Mouse (Mus musculus): ENCODE measurements around the gene Gna12. TPM values are rescaled to one million over a fixed set of nuclear protein-coding genes. Genes with fewer than 3 reads are reported as not detected.
A peak's percentile ranks its signal among the peaks of the same experiment; 100 is the strongest.

Gene Gna12
- polyA plus RNA-seq, 1 experiment from 2014 or later = 7.0 TPM

DNA sequence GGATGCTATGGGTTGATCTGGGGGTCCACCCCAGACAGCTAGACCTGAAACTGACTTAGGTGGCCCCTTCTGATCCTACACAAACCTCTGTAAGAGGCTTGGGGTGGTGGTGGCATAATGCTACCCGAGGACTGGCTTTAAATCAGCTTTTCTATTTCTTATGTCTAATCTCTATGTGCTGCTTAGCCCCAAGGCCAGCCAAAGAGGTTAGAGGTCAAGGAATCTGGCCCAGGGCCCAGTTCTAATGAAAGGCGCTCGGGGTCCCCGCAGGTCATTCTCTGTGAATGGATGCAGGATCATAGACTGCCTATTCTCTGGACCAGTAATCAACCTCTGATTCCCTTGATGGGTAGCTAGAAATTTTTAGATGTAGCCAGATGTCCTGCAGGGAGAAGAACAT, 24.5 kb upstream of the Gna12 start:
- no peak for DNase-seq
- peaks cover 22% of the 10 kb centered on the region for H3K4me1 ChIP-seq (replicated peaks)
- H3K4me2 ChIP-seq = no peak overlapping the region
- no peaks in the 10 kb centered on the region for H3K9me3 ChIP-seq (replicated peaks)
- H3K27ac ChIP-seq = no peak overlapping the region
- H3K36me3 ChIP-seq = no peaks in the 10 kb centered on the region
- H3K4me3 ChIP-seq (replicated peaks) = no peak overlapping the region
- ATAC-seq (ENCODE audit: low read depth) = no peak
- no peaks in the 10 kb centered on the region for H3K27me3 ChIP-seq
- no peak overlapping the region for H3K9ac ChIP-seq
- WGBS (ENCODE audit: insufficient replicate concordance) = 61% methylated on average over 4 of the region's 4 CpGs

DNA sequence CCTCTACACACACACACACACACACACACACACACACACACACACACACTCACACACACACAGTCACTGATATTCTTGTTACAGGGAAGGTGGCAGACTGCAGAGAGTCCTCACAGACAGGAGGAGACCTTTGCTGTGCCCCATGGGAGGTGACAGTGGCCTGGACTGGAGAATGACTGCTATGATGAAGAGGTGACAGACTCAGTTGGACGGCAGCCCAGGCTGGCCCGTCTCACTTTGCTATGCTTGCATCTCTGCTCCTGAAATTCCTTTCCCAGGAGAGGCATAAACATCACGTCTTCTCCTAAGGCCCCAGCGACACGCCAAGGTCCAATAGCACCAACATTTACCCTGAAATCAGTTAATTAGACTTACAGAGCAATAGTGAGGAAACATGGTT, 23.5 kb upstream of the Gna12 start:
- Histone ChIP-seq H3K27ac (no peak overlapping the region), H3K36me3 (no peaks in the 10 kb centered on the region)
- no peak for ATAC-seq (ENCODE audit: low read depth)

DNA sequence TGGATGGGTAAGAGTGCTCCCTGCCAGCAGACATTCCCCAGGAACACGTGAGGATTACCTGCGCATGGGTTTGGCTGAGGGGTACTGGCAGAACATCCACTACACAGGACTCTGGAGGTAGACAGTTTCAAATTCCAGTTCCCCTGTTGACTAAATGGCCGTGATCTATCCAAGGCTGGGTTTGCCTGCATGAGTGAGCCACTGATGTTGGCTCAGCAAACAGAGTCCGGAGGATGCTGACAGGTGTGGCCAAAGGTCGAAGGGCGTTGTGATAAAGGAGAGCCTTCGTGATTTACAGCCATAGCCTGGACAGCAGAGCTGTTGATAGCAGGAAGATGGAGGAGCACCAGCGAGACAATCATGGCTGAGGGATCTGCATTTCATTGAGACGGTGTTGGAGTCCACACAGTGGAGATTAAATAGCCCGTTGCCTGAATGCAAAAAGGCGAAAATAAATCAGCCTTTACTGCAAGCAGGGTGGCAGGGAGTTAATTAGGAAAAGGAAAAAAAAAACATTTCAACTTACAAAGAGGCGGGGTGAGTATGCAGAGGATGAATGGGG, 22.3 kb upstream of the Gna12 start:
- no peak overlapping the region; the same call in 1 of the 2 replicates for H3K27ac ChIP-seq
- peaks cover 22% of the 10 kb centered on the region for H3K4me1 ChIP-seq (replicated peaks)
- no peaks in the 10 kb centered on the region for H3K9me3 ChIP-seq (replicated peaks)
- no peaks in the 10 kb centered on the region for H3K27me3 ChIP-seq
- WGBS (ENCODE audit: insufficient replicate concordance) = 65% methylated on average over 12 of the region's 12 CpGs
- H3K4me3 ChIP-seq (replicated peaks) = no peak overlapping the region; the same call in 1 of the 2 replicates
- H3K36me3 ChIP-seq = no peaks in the 10 kb centered on the region
- peak; percentile 64; the same call in 1 of the 2 replicates for ATAC-seq (ENCODE audit: low read depth)
- H3K9ac ChIP-seq = no peak overlapping the region
- DNase-seq = no peak
- peak overlapping the region; percentile 34 for H3K4me2 ChIP-seq

More for the DNA sequence above, 23.5 kb upstream of the Gna12 start:
- Histone ChIP-seq H3K9me3 (replicated peaks) (no peaks in the 10 kb centered on the region), H3K4me2 (no peak overlapping the region), H3K27me3 (no peaks in the 10 kb centered on the region), H3K4me1 (replicated peaks) (peaks cover 22% of the 10 kb centered on the region), H3K9ac (no peak overlapping the region), H3K4me3 (replicated peaks) (no peak overlapping the region)
- DNase-seq = no peak
- WGBS (ENCODE audit: insufficient replicate concordance) = 70% methylated on average over 5 of the region's 5 CpGs

DNA sequence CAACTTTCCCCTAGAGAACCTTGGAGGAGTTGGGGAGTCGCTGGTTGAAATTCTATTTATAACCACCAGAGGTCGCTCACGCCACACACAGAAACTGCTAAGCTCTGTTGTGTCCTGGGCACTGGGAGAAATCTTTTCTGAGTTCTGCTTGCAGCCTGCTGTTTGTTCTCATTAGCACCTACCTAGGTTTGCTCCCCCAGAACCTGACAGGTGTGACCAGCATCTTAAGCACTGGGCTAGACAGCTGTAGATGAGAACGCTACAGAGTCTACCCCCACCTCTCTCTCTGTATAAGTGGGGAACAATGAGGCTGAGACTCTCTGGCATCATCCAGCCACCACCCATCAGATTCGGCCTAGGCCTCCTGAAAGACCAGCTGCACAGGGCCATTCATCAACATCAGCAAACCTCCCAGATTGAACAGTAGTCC, 17.1 kb upstream of the Gna12 start:
- no peak for DNase-seq
- no peaks in the 10 kb centered on the region for H3K4me1 ChIP-seq (replicated peaks)
- H3K27ac ChIP-seq = no peak overlapping the region
- no peak overlapping the region for H3K4me3 ChIP-seq (replicated peaks)
- no peak overlapping the region for H3K9ac ChIP-seq
- no peaks in the 10 kb centered on the region for H3K27me3 ChIP-seq
- WGBS (ENCODE audit: insufficient replicate concordance) = 13% methylated on average over 5 of the region's 5 CpGs
- ATAC-seq (ENCODE audit: low read depth) = no peak
- no peaks in the 10 kb centered on the region for H3K9me3 ChIP-seq (replicated peaks)
- no peaks in the 10 kb centered on the region for H3K36me3 ChIP-seq
- H3K4me2 ChIP-seq = no peak overlapping the region

DNA sequence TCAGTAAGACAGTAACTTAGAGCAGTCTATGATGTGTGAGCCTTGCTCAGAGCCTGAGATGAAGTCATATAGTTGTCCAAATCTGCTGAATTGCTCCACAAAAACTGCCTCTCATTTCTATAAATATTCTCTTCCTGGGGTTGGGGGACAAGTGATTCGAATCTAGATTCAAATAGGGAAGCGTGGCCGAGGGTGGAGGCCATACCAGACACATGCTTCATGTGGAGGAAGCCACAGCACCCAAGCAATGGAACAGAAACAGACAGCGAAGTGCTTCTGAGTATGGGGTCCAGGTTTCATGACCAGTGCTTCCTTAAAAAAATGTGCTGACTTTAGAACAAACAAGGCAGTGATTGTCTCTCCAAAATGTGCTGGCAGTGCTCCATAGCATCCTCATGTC, 11.7 kb upstream of the Gna12 start:
- Histone ChIP-seq H3K9ac (no peak overlapping the region), H3K4me1 (replicated peaks) (no peaks in the 10 kb centered on the region), H3K36me3 (no peaks in the 10 kb centered on the region), H3K4me2 (no peak overlapping the region), H3K9me3 (replicated peaks) (no peaks in the 10 kb centered on the region), H3K4me3 (replicated peaks) (no peak overlapping the region), H3K27me3 (no peaks in the 10 kb centered on the region), H3K27ac (no peak overlapping the region)
- WGBS (ENCODE audit: insufficient replicate concordance) = 35% methylated on average over 4 of the region's 4 CpGs
- ATAC-seq (ENCODE audit: low read depth) (no peak), DNase-seq (no peak)

DNA sequence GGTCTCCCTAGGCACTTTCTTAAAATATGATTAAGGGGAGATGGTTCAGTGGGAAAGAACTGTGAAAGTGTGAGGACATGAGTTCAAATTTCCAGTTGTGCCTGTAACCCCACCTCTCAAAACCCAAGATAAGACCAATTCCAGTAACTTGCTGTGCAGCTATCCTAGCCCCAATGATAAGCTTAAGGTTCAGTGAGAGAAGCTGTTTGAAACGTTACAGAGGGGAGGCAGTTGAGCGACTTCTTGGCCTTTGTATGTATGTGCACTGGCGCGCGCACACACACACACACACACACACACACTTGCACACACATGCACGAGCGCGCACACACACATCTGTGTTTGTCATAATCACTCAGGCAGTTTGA, 817 bp upstream of the Gna12 start:
- H3K27me3 ChIP-seq = no peaks in the 10 kb centered on the region
- H3K4me2 ChIP-seq = peak overlapping the region; percentile 75
- H3K9ac ChIP-seq = peak overlapping the region; percentile 44; the same call in 1 of the 2 replicates
- ATAC-seq (ENCODE audit: low read depth) (peak; percentile 16), DNase-seq (peak; percentile 21)
- peak overlapping the region; percentile 53 for H3K4me3 ChIP-seq (replicated peaks)
- peak overlapping the region; percentile 81 for H3K27ac ChIP-seq
- no peaks in the 10 kb centered on the region for H3K36me3 ChIP-seq
- H3K9me3 ChIP-seq (replicated peaks) = no peaks in the 10 kb centered on the region
- peaks cover 51% of the 10 kb centered on the region for H3K4me1 ChIP-seq (replicated peaks)
- WGBS (ENCODE audit: insufficient replicate concordance) = 53% methylated on average over 8 of the region's 8 CpGs

DNA sequence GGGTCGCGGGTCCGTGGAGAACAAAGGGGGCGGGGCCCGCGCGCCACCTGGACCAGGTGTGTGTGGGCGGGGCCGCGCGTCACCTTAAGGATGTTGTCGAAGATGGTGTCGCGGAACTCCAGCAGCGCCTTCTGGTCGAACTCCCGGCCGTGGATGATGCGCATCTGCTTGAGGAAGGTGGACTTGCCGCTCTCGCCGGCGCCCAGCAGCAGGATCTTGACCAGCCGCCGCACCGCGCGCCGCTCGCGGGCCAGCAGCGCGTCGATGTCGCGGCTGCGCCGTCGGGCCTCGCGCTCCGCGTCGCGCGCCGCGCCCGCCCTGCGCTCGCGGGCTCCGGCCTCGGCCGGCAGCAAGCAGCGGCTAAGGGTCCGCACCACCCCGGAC, 328 bp downstream of the Gna12 start:
- peak overlapping the region; percentile 99 for H3K4me2 ChIP-seq
- no peaks in the 10 kb centered on the region for H3K27me3 ChIP-seq
- under 1% methylated on average over 56 of the region's 58 CpGs for WGBS (ENCODE audit: insufficient replicate concordance)
- H3K4me1 ChIP-seq (replicated peaks) = peaks cover 60% of the 10 kb centered on the region
- ATAC-seq (ENCODE audit: low read depth) (no peak), DNase-seq (peak; percentile 43)
- no peaks in the 10 kb centered on the region for H3K9me3 ChIP-seq (replicated peaks)
- peak overlapping the region; percentile 84 for H3K4me3 ChIP-seq (replicated peaks)
- peak overlapping the region; percentile 86 for H3K9ac ChIP-seq
- H3K36me3 ChIP-seq = no peaks in the 10 kb centered on the region
- peak overlapping the region; percentile 79 for H3K27ac ChIP-seq

DNA sequence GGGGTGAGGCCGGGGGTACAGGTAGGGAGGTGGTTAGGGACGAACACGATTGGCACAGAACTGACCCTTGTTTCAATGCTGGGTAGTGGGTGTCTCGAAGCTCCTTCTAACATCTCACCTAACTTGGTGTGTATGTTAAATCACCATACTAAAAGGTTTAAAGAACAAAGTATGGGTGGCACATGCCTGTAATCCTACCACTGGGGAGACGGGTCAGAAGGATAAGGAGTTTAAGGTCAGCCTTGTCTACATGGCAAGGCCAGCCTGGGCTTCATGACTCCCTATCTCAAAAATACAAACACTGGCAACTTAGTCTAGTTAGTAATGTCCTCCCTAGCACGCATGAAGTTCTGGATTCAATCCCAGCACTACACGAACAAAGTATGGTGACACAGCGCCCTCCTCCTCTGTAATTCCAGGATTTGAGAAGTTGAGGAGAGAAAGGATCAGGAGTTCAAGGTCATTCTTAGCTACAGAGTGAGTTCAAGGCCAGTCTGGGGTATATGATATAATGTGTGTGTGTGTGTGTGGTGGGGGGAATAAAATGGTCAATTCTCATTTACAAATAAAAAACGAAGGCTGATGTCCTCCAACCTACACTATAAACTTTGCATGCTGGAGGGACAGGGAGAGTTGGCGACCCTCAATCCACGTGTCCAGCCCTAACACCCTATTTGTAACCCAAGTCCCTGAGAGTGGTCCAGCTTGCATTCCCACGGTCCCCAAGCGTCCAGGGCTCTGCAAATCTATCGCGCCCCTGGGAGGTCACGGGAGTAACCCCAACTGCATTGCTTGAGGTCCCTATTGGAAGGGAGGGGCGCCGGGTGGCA, 935 bp downstream of the Gna12 start:
- H3K27me3 ChIP-seq = no peaks in the 10 kb centered on the region
- 26% methylated on average over 18 of the region's 18 CpGs for WGBS (ENCODE audit: insufficient replicate concordance)
- peak overlapping the region; percentile 84 for H3K4me3 ChIP-seq (replicated peaks)
- H3K4me2 ChIP-seq = peak overlapping the region; percentile 99
- no peaks in the 10 kb centered on the region for H3K9me3 ChIP-seq (replicated peaks)
- peaks cover 65% of the 10 kb centered on the region for H3K4me1 ChIP-seq (replicated peaks)
- peak overlapping the region; percentile 79 for H3K27ac ChIP-seq
- H3K36me3 ChIP-seq = no peaks in the 10 kb centered on the region
- DNase-seq (no peak), ATAC-seq (ENCODE audit: low read depth) (no peak)
- peak overlapping the region; percentile 86 for H3K9ac ChIP-seq

DNA sequence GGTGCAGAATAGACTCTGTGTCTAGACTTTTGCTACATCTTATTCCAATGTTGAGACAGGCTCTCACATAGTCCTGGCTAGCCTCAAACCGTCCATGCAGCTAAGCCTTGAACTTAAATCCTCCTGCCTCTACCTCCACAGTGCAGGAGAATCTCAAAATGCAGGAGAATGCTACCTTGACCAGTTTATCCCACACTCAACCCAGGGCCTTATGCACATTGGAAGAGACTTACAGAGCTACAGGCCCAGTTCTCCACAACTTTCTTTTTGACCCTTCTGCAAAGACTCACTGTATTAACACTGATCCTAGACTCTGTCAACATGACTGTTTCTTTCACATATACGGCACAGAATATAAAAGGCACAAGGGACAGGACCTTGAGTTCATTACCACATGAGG, 1.9 kb downstream of the Gna12 start:
- Histone ChIP-seq H3K27me3 (no peaks in the 10 kb centered on the region), H3K27ac (peak overlapping the region; percentile 58), H3K36me3 (no peaks in the 10 kb centered on the region), H3K9ac (peak overlapping the region; percentile 86), H3K4me2 (peak overlapping the region; percentile 99), H3K4me3 (replicated peaks) (peak overlapping the region; percentile 14), H3K4me1 (replicated peaks) (peaks cover 74% of the 10 kb centered on the region), H3K9me3 (replicated peaks) (no peaks in the 10 kb centered on the region)
- 46% methylated on average over 2 of the region's 2 CpGs for whole genome bisulfite sequencing (ENCODE audit: insufficient replicate concordance)
- DNase-seq = no peak
- no peak for ATAC-seq (ENCODE audit: low read depth)

DNA sequence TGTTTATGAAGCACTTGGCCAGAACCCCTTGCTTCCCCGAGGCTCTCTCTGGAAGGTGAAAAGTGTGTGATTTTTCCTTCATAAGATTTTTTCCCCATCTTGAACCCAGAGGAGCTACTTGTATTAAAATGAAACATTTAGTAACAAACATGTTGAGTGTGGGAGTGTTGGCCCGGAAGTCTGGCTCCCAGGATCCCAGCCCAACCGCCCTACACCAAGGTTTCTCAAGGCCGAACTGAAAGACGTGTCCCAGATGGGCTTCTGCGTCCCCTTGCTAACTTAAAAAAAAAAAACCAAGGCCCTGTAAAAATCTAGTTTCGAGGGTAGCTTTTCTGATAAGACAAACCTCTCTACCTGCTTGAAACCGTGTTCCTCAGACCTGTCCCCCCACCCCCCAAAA, 2.3 kb downstream of the Gna12 start:
- H3K9ac ChIP-seq = peak overlapping the region; percentile 86
- DNase-seq = no peak
- peak overlapping the region; percentile 58; the same call in 1 of the 2 replicates for H3K27ac ChIP-seq
- peak overlapping the region; percentile 99 for H3K4me2 ChIP-seq
- H3K4me3 ChIP-seq (replicated peaks) = peak overlapping the region; percentile 14; the same call in 1 of the 2 replicates
- 50% methylated on average over 8 of the region's 8 CpGs for WGBS (ENCODE audit: insufficient replicate concordance)
- no peaks in the 10 kb centered on the region for H3K27me3 ChIP-seq
- peaks cover 78% of the 10 kb centered on the region for H3K4me1 ChIP-seq (replicated peaks)
- no peaks in the 10 kb centered on the region for H3K36me3 ChIP-seq
- no peak for ATAC-seq (ENCODE audit: low read depth)
- no peaks in the 10 kb centered on the region for H3K9me3 ChIP-seq (replicated peaks)

DNA sequence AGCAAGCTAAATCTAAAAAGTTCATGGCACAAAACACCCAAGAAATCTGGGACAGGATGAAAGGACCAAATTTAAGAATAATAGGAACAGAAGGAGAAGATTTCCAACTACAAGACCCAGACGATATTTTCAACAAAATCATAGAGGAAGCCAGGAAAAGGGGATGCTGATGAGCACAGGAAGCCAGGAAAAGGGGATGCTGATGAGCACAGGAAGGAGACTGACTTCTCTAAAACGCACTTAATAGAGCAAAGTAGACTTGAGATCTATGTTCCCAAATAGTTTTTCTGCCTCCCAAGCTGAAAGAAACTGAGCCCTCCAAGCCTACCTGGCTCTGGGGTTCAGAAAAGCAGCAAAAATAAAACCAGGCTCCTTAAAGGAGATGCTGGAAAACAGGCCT, 2.8 kb downstream of the Gna12 start:
- ATAC-seq (ENCODE audit: low read depth) (no peak), DNase-seq (no peak)
- 27% methylated on average over 2 of the region's 2 CpGs for WGBS (ENCODE audit: insufficient replicate concordance)
- Histone ChIP-seq H3K9ac (no peak overlapping the region; the same call in 1 of the 2 replicates), H3K9me3 (replicated peaks) (no peaks in the 10 kb centered on the region), H3K36me3 (no peaks in the 10 kb centered on the region), H3K27me3 (no peaks in the 10 kb centered on the region), H3K4me1 (replicated peaks) (peaks cover 83% of the 10 kb centered on the region), H3K4me3 (replicated peaks) (no peak overlapping the region), H3K27ac (no peak overlapping the region; the same call in 1 of the 2 replicates), H3K4me2 (peak overlapping the region; percentile 99; the same call in 1 of the 2 replicates)
